Mouse (Mus musculus): ENCODE measurements around the gene Olfr1080. TPM values are rescaled to one million over a fixed set of nuclear protein-coding genes. Genes with fewer than 3 reads are reported as not detected.
"Not testable (repeated sequence)": the region's sequence is repeated elsewhere in the genome, so short reads cannot be mapped to it uniquely, and the experiment has no call there.

The Olfr1080 gene
- not detected in 2 replicates for polyA plus RNA-seq (2015; fragmentation: Nextera tagmentation; extraction: Ambion mirVana)

GRCm38 (mm10) chr2:86558135-86558534, at the start of gene Olfr1080:
Gene Olfr1080, minus strand, starts transcription at chr2:86558235.
- H3K27ac ChIP-seq; H3K4me2 ChIP-seq; H3K27me3 ChIP-seq; H3K9me3 ChIP-seq (replicated peaks); H3K4me1 ChIP-seq (replicated peaks); DNase-seq; H3K9ac ChIP-seq; H3K4me3 ChIP-seq (replicated peaks); ATAC-seq (ENCODE audit: low read depth); H3K36me3 ChIP-seq: not testable (repeated sequence)

GRCm38 (mm10) chr2:86598866-86599265, 40.8 kb upstream of the Olfr1080 start, which contains the start of gene Olfr1082:
Gene Olfr1082, minus strand, starts transcription at chr2:86598966.
- not testable (repeated sequence) for H3K4me2 ChIP-seq; H3K4me1 ChIP-seq (replicated peaks); ATAC-seq (ENCODE audit: low read depth); H3K4me3 ChIP-seq (replicated peaks); H3K9ac ChIP-seq; H3K36me3 ChIP-seq; H3K9me3 ChIP-seq (replicated peaks); H3K27ac ChIP-seq; DNase-seq; H3K27me3 ChIP-seq
- 15% methylated on average over 1 of the region's 1 CpGs for WGBS (ENCODE audit: insufficient replicate concordance)

GRCm38 (mm10) chr2:86542380-86542779, 15.7 kb downstream of the Olfr1080 start, which contains the start of gene Olfr1079:
Gene Olfr1079, minus strand, starts transcription at chr2:86542480.
- Histone ChIP-seq H3K4me3 (replicated peaks) (no peak within 1 kb of the TSS), H3K27ac (no peak within 1 kb of the TSS), H3K9ac (no peak within 1 kb of the TSS), H3K4me1 (replicated peaks) (no peaks in the 10 kb centered on the region), H3K27me3 (no peaks in the 10 kb centered on the region), H3K36me3 (no peaks in the 10 kb centered on the region), H3K9me3 (replicated peaks) (no peaks in the 10 kb centered on the region), H3K4me2 (no peak within 1 kb of the TSS)
- WGBS (ENCODE audit: insufficient replicate concordance): 48% methylated on average over 1 of the region's 1 CpGs
- DNase-seq (no peak), ATAC-seq (ENCODE audit: low read depth) (no peak)

- WGBS (ENCODE audit: insufficient replicate concordance): 39% methylated on average over 1 of the region's 1 CpGs
- no peak for ATAC-seq (ENCODE audit: low read depth)
- no peak overlapping the region for H3K4me3 ChIP-seq (replicated peaks)
Measured at GRCm38 (mm10) chr2:86530991-86531390, 27.0 kb downstream of the Olfr1080 start.

GRCm38 (mm10) chr2:86508161-86508560, 49.9 kb downstream of the Olfr1080 start, which contains the start of gene Olfr1076:
Gene Olfr1076, plus strand, starts transcription at chr2:86508461.
- no peak within 1 kb of the TSS for H3K4me2 ChIP-seq
- no peaks in the 10 kb centered on the region for H3K9me3 ChIP-seq (replicated peaks)
- H3K27ac ChIP-seq: no peak within 1 kb of the TSS
- H3K36me3 ChIP-seq: no peaks in the 10 kb centered on the region
- H3K4me1 ChIP-seq (replicated peaks): no peaks in the 10 kb centered on the region
- 50% methylated on average over 1 of the region's 1 CpGs for WGBS (ENCODE audit: insufficient replicate concordance)
- no peak within 1 kb of the TSS for H3K9ac ChIP-seq
- DNase-seq (no peak), ATAC-seq (ENCODE audit: low read depth) (no peak)
- no peaks in the 10 kb centered on the region for H3K27me3 ChIP-seq
- H3K4me3 ChIP-seq (replicated peaks): no peak within 1 kb of the TSS

More at GRCm38 (mm10) chr2:86530991-86531390, 27.0 kb downstream of the Olfr1080 start:
- H3K27ac ChIP-seq: no peak overlapping the region
- no peaks in the 10 kb centered on the region for H3K36me3 ChIP-seq
- no peak overlapping the region for H3K9ac ChIP-seq
- H3K27me3 ChIP-seq: no peaks in the 10 kb centered on the region
- no peak overlapping the region for H3K4me2 ChIP-seq
- no peak for DNase-seq
- H3K4me1 ChIP-seq (replicated peaks): no peaks in the 10 kb centered on the region
- H3K9me3 ChIP-seq (replicated peaks): 0 out of 2 replicates have a peak, but pooled peaks cover 3% of the 10 kb centered on the region

Other genes with a start within 250 kb of the Olfr1080 start
- not detected in 2 replicates for gene Olfr1053, start 243.0 kb downstream of the Olfr1080 start, polyA plus RNA-seq (2015; fragmentation: Nextera tagmentation; extraction: Ambion mirVana)
- gene Olfr1054, start 222.8 kb downstream of the Olfr1080 start, polyA plus RNA-seq (2015; fragmentation: Nextera tagmentation; extraction: Ambion mirVana): not detected in 2 replicates
- not detected in 2 replicates for gene Olfr1055, start 208.0 kb downstream of the Olfr1080 start, polyA plus RNA-seq (2015; fragmentation: Nextera tagmentation; extraction: Ambion mirVana)
- gene Olfr1056, start 195.8 kb downstream of the Olfr1080 start, polyA plus RNA-seq (2015; fragmentation: Nextera tagmentation; extraction: Ambion mirVana): not detected in 2 replicates
- gene Olfr1057, start 179.8 kb downstream of the Olfr1080 start, polyA plus RNA-seq (2015; fragmentation: Nextera tagmentation; extraction: Ambion mirVana): not detected in 2 replicates
- gene Olfr1058, start 169.7 kb downstream of the Olfr1080 start, polyA plus RNA-seq (2015; fragmentation: Nextera tagmentation; extraction: Ambion mirVana): not detected in 2 replicates
- gene Olfr1061, start 144.2 kb downstream of the Olfr1080 start, polyA plus RNA-seq (2015; fragmentation: Nextera tagmentation; extraction: Ambion mirVana): not detected in 2 replicates
- gene Olfr1062, start 131.5 kb downstream of the Olfr1080 start, polyA plus RNA-seq (2015; fragmentation: Nextera tagmentation; extraction: Ambion mirVana): not detected in 2 replicates
- not detected in 2 replicates for gene Olfr1065, start 107.6 kb downstream of the Olfr1080 start, polyA plus RNA-seq (2015; fragmentation: Nextera tagmentation; extraction: Ambion mirVana)
- gene Olfr1066, start 102.0 kb downstream of the Olfr1080 start, polyA plus RNA-seq (2015; fragmentation: Nextera tagmentation; extraction: Ambion mirVana): not detected in 2 replicates
- gene Olfr228, start 70.8 kb downstream of the Olfr1080 start, polyA plus RNA-seq (2015; fragmentation: Nextera tagmentation; extraction: Ambion mirVana): not detected in 2 replicates
- not detected in 2 replicates for gene Olfr1076, start 49.8 kb downstream of the Olfr1080 start, polyA plus RNA-seq (2015; fragmentation: Nextera tagmentation; extraction: Ambion mirVana)
- gene Olfr1079, start 15.8 kb downstream of the Olfr1080 start, polyA plus RNA-seq (2015; fragmentation: Nextera tagmentation; extraction: Ambion mirVana): not detected in 2 replicates
- not detected in 2 replicates for gene Olfr1082, start 40.7 kb upstream of the Olfr1080 start, polyA plus RNA-seq (2015; fragmentation: Nextera tagmentation; extraction: Ambion mirVana)
- not detected in 2 replicates for gene Olfr1084, start 81.5 kb upstream of the Olfr1080 start, polyA plus RNA-seq (2015; fragmentation: Nextera tagmentation; extraction: Ambion mirVana)
- gene Olfr1085, start 103.8 kb upstream of the Olfr1080 start, polyA plus RNA-seq (2015; fragmentation: Nextera tagmentation; extraction: Ambion mirVana): not detected in 2 replicates
- not detected in 2 replicates for gene Olfr1086, start 121.9 kb upstream of the Olfr1080 start, polyA plus RNA-seq (2015; fragmentation: Nextera tagmentation; extraction: Ambion mirVana)
- gene Olfr1087, start 140.2 kb upstream of the Olfr1080 start, polyA plus RNA-seq (2015; fragmentation: Nextera tagmentation; extraction: Ambion mirVana): not detected in 2 replicates
- gene Olfr1089, start 175.5 kb upstream of the Olfr1080 start, polyA plus RNA-seq (2015; fragmentation: Nextera tagmentation; extraction: Ambion mirVana): not detected in 2 replicates
- gene Olfr1090, start 200.8 kb upstream of the Olfr1080 start, polyA plus RNA-seq (2015; fragmentation: Nextera tagmentation; extraction: Ambion mirVana): not detected in 2 replicates
- gene Olfr1093, start 224.2 kb upstream of the Olfr1080 start, polyA plus RNA-seq (2015; fragmentation: Nextera tagmentation; extraction: Ambion mirVana): not detected in 2 replicates